Mouse (Mus musculus) stomach, postnatal 0 days (tissue): ENCODE results near the gene Rpl23a.

ENCODE experiments used
- CTCF ChIP-seq: IDR thresholded peaks from 2 replicates; pipeline ENCODE4 v1.5.1; 2016; ENCODE audit warnings: antibody characterized with exemption, low read depth, mild to moderate bottlenecking, moderate library complexity
- EP300 ChIP-seq: optimal IDR thresholded peaks from 2 replicates; pipeline ENCODE3; 2016; ENCODE audit warnings: antibody characterized with exemption

DNA sequence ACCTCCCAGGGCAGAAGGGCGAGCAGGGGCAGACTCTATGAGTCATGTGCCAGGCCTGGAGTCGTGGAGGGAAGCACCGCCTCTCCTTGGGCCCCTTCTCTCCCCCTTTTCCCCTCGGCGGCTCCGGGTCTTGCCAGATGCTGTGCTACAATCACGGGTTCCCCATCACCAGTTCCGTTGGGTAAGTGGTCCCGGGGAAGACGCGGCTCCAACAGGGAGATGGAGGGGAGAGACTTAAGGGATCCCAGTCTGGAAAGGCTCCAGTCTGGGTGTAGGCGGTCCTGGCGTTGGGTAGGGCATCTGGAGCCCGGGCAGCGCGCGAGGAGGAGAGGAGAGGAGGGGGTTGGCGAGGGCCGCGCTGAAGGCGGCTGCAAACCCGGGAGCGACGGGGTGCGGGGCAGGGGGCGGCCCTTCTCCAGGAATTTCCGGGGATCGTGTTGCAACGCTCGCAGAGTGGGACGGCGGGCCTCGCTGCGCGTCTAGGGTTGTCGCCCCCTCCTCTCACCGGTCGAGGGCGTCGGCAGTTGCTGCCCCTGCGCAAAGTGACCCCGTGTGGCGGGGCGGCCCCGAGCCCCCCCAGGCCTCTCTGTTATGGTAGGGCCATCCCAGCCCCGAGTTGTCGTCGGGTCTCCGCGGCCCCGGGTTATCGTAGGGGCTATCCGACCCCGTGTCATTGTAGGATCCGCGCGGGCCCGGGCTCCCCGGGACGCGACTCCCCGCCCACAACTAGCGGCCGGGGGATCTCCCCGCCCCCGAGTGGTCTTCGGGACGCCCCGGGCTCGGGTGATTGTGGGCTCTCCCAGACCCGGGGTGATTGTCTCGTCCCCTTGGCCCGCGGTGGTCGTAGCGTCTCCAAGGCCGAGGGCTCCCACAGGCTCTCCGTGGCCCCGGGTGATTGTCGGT, 5.2 kb upstream of the Rpl23a start, which contains the start of gene Rab34:
- TF ChIP-seq EP300, result no peak
- TF ChIP-seq CTCF, result no peak; the same call in 1 of the 2 replicates
